Mouse (Mus musculus) liver, postnatal 0 days (tissue): ENCODE results near the gene Neurod2.

Experiments used
- CTCF ChIP-seq: sonication (generic); IDR thresholded peaks from 2 replicates; pipeline ENCODE4 v1.5.1; 2016; ENCODE audit warnings: antibody characterized with exemption, low read depth
- EP300 ChIP-seq: IDR thresholded peaks from 2 replicates; pipeline ENCODE4 v1.6.1; 2016; ENCODE audit warnings: antibody characterized with exemption, low read depth, mild to moderate bottlenecking

DNA sequence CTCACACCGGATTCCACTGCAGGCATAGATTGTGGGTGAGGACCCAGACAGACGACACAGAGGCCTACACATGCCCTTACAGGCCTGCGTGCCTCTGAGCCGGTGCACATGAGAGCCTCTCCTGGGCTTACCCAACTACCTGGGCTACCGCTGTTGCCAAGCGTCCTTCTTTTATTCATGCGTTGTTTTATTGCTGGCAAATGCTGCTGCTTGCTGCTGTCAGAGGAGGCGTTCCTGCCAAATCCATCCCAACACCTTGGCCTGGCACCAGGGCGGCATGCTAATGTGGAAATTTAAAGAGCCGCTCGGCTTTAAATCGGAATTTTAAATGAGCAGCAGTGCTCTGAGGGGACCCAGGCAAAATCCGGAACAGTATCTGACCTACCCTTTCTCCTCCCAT is 39.6 kb downstream of the Neurod2 start:
- no peak for TF ChIP-seq CTCF
- TF ChIP-seq EP300: no peak
